Mouse (Mus musculus): ENCODE measurements around the gene Rgs10.
A peak's percentile ranks its signal among the peaks of the same experiment; 100 is the strongest.

Gene Rgs10

GRCm38 (mm10) chr7:128379162-128379805 is 39.3 kb downstream of the Rgs10 start:
- DNase-seq (ENCODE audit: extremely low read depth, insufficient read length, low spot score): no peak

DNA sequence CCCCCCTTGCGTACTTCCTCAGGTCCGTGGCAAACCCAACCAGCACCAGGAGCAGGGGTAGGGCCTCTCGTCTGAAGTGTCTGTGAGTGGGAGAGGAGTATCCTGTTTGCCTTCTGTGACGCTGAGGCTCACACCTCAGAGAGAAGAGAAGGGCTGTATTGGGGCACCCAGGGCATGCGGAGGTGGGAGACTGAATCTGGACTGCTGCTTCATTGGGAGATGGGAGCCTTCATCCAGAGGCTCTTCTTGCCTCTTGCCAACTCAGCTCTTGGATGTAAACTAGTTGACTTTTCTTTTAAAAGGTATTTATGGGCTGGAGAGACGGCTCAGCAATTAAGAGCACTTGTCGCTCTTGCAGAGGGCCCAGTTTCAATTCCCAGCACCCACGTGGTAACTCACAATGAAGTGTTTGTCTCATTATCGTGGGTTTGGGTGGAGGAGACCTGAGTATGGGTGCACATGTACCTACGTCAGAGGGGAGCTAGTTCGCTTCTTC is 42.3 kb downstream of the Rgs10 start:
- DNase-seq (ENCODE audit: extremely low read depth, insufficient read length, low spot score): no peak

DNA sequence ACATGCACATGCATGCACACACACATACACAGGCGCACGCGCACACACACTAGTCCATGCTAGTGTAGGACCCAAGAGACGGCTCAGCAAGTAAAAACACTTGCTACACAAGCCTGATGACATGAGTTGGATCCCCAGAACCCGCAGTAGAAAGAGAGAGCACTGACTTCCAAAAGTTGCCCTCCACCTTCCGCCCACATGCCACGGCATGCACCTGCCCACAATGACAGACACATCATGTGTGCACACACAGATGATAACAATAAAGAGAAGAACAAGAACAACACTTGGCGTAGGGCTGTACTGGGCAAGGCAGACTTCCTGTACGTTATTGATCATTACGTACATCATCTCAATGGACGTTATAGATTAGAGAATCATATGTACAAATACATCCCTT is 44.4 kb downstream of the Rgs10 start:
- DNase-seq (ENCODE audit: extremely low read depth, insufficient read length, low spot score): no peak

- no peak for DNase-seq (ENCODE audit: extremely low read depth, insufficient read length, low spot score)
Observed at GRCm38 (mm10) chr7:128373751-128374150, 44.8 kb downstream of the Rgs10 start.

DNA sequence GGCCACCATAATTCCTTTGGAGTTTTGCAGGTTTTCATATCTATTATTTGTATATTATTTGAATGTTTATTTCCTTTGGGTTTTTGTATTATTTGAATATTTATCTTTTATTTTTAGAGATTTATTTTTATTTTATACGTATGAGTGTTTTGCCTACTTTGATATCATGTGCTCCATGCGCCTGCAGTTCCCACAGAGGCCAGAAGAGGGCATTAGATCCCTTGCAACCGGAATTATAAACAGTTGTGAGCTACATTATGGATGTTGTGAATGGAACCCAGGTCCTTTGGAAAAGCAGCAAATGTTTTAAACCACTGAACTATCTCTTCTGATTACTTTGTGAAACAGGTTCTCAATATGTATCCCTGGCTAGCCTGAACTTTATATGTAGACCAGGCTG is 46.2 kb downstream of the Rgs10 start:
- DNase-seq (ENCODE audit: extremely low read depth, insufficient read length, low spot score): no peak

- DNase-seq (ENCODE audit: extremely low read depth, insufficient read length, low spot score): no peak
Observed at GRCm38 (mm10) chr7:128369366-128369765, 49.2 kb downstream of the Rgs10 start.

DNA sequence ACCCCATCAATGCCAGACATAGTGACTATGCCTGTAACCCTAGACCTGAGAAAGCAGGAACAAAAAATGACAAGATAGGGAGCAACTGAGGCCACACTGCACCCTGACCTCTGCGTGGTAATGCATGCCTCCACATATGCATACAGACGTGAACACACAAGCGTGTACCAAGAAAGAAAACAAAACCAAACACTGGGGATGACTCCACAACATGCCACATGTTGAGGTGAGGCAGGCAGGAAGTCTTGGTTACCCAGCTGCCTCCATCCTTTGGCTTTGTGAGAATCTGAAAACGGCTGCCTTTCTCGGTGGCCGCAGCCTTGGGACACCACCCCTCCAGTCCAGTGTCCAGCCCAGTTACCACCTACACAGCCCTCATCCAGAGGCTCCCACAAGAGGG is 49.7 kb downstream of the Rgs10 start:
- no peak for DNase-seq (ENCODE audit: extremely low read depth, insufficient read length, low spot score)

- DNase-seq (ENCODE audit: extremely low read depth, insufficient read length, low spot score): no peak
Observed at GRCm38 (mm10) chr7:128366654-128367053, 51.9 kb downstream of the Rgs10 start.

GRCm38 (mm10) chr7:128365096-128365715 is 53.4 kb downstream of the Rgs10 start:
- no peak for DNase-seq (ENCODE audit: extremely low read depth, insufficient read length, low spot score)

GRCm38 (mm10) chr7:128364526-128364925 is 54.0 kb downstream of the Rgs10 start:
- DNase-seq (ENCODE audit: extremely low read depth, insufficient read length, low spot score): peak; percentile 52

DNA sequence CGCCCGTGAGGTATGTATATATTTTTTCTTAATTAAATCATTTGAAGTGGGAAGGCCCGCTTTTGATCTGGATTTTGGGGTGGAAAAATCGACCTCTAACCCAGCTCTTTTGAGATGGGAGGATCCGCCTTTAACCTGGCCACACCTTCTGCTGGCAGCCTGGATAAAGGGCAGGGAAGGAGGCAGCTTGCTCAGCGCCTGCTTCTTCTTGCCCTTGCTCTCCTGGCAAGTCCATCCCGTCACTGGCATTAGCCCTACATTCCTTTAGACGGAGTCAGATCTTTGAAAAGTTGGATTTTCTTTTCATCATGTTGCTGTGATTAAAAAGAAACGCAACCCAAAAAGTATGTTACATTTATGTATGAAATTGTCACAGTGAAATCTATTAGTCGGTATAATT is 54.8 kb downstream of the Rgs10 start:
- DNase-seq (ENCODE audit: extremely low read depth, insufficient read length, low spot score): peak; percentile 56

- no peak for DNase-seq (ENCODE audit: extremely low read depth, insufficient read length, low spot score)
Observed at GRCm38 (mm10) chr7:128362916-128363315, 55.6 kb downstream of the Rgs10 start.

DNA sequence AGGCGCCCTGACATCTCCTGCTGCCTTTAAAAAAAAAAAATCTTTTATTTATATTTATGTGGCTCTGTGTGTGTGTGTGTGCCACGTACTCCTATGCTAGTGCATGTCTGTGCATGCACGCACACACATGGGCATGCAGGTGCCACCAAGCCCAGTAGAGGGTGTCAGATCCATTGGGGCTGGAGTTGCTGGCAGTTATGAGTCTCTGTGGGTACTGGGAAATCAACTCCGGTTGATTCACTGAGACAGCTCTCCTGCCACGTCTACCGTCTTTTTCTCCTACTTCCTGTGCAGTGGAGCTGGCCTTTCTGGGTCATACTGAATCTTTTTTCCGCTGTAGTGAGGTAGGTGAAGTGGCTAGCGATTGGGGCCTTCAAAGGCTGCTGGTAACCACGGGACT is 58.8 kb downstream of the Rgs10 start:
- DNase-seq (ENCODE audit: extremely low read depth, insufficient read length, low spot score): no peak

DNA sequence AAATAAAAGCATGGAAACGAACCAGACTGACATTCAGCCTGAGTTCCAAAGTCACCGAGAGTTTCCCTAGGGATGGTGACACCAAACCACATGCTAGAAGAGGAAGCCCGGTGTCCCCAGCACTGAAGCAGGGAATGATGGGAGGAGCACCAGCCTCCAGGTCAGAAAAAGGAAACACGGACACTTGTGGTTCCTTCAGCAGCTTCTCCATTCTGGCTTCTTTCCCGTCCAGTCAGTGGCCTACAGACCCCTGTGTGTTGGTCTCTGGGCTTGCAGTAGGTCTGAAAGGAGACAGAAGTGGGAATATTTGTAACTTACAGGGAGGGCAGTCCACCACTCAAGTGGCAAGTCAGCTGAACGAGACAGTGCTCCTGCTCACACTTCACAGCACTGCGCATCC is 59.4 kb downstream of the Rgs10 start:
- no peak for DNase-seq (ENCODE audit: extremely low read depth, insufficient read length, low spot score)

DNA sequence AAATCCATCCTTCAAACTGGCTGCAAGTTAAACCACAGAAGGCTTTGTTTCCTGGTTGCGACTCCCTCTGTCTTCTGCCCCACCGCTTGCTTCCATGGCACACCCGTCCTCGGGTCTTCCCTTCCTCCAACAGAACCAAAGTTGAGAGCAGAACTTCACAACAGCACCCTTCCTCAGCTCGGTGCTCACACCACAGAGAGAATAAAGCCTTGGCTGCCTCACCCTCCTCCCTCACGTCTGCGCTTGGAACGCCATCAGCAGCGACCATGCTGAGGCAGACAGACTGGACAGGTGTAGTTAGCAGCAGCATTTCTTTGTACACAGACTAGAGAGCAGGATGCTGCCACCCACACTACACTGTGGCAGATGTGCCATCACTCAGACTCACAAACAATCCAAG is 59.8 kb downstream of the Rgs10 start:
- no peak for DNase-seq (ENCODE audit: extremely low read depth, insufficient read length, low spot score)

GRCm38 (mm10) chr7:128356868-128357755 is 61.4 kb downstream of the Rgs10 start:
- DNase-seq (ENCODE audit: extremely low read depth, insufficient read length, low spot score): peak; percentile 45

- no peak for DNase-seq (ENCODE audit: extremely low read depth, insufficient read length, low spot score)
Observed at GRCm38 (mm10) chr7:128355463-128355862, 63.1 kb downstream of the Rgs10 start.

DNA sequence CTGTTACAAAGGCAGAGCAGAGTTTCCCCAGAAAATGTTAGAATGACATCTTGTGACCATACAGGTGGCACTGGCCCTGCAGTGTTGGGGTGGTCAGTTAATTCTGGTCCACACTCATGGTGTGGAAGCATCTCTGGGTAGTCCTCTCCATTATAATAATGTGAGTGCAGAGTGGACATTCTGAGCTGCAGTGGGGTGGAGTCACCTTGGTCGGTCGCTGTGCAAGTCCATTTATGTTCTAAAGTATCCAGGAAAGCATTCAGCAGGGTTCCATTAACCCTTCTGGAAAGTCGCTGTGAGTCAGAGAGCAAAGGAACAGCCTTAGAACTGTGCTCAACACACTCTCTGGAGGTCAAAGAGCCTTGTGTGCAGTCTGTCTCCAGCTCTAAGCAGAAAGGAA is 65.8 kb downstream of the Rgs10 start:
- no peak for DNase-seq (ENCODE audit: extremely low read depth, insufficient read length, low spot score)

DNA sequence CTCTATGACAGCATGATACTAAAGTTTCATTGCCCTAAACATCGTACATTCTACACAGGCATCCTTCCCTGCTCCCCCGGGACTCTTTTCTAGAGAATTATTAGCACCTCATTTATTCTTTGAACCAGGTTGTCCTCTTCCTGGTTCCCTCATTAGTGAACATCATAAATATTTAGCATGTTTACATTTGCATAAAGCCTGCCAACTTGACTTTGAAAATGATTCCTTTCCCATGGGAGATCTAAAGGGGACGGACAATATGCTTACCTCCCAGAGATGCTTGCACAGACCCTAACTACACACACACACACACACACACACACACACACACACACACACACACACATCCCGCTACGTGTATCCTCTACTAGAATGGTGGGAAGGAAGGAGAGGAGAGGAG is 67.4 kb downstream of the Rgs10 start:
- DNase-seq (ENCODE audit: extremely low read depth, insufficient read length, low spot score): no peak

DNA sequence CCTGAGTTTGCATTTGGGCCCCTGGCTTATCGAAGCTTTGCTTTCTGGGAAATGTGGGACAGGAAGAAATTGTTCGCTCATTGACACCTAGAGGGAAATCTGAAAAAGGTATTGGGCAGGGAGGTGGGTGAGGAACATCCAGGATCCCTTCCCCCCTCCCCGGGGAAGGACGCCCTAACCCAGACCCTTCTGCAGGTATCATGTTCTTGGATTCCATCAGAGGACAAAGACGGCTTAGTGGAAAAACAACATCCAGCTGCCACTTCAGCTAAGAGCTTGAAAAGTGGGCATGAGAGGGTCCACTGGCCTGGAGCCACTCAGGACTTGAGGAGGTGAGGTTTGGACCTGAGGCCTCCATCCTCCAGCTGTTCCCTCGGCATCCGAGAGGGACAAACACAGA is 68.2 kb downstream of the Rgs10 start:
- DNase-seq (ENCODE audit: extremely low read depth, insufficient read length, low spot score): no peak

GRCm38 (mm10) chr7:128349751-128350150 is 68.8 kb downstream of the Rgs10 start:
- no peak for DNase-seq (ENCODE audit: extremely low read depth, insufficient read length, low spot score)

- DNase-seq (ENCODE audit: extremely low read depth, insufficient read length, low spot score): peak; percentile 65
Observed at GRCm38 (mm10) chr7:128348608-128349007, 70.0 kb downstream of the Rgs10 start.

Measured in 3134 (cell line).